Mouse (Mus musculus) CH12.LX (cell line): Measurements from ENCODE around the gene Arl8a.

Source experiments
- CTCF ChIP-seq, 2 experiments: IDR thresholded peaks in 1 of 2; conservative IDR thresholded peaks in 1 of 2; 2 replicates each; pipeline ENCODE4 v1.5.1; 2011 to 2012; ENCODE audit warnings: low read depth in 2 of 2, low read length in 2 of 2, improper control_type of control experiment in 1 of 2, inconsistent platforms in 1 of 2, mild to moderate bottlenecking in 1 of 2, moderate library complexity in 1 of 2
- E2F4 ChIP-seq: IDR thresholded peaks from 2 replicates; pipeline ENCODE4 v1.6.1; 2011; ENCODE audit warnings: low read depth, low read length, improper control_type of control experiment; ENCODE audit not compliant: insufficient replicate concordance
- EP300 ChIP-seq: IDR thresholded peaks from 2 replicates; pipeline ENCODE4 v1.6.1; 2011; ENCODE audit warnings: low read length, improper control_type of control experiment
- HCFC1 ChIP-seq: IDR thresholded peaks from 2 replicates; pipeline ENCODE4 v1.6.1; 2012; ENCODE audit warnings: low read depth, mild to moderate bottlenecking, inconsistent platforms, low read length, improper control_type of control experiment
- MAFK ChIP-seq: IDR thresholded peaks from 2 replicates; pipeline ENCODE4 v1.6.1; 2011; ENCODE audit warnings: low read length, improper control_type of control experiment; ENCODE audit not compliant: insufficient replicate concordance
- NRF1 ChIP-seq: IDR thresholded peaks from 2 replicates; pipeline ENCODE4 v1.6.1; 2014; ENCODE audit warnings: low read depth, mild to moderate bottlenecking, inconsistent platforms, low read length, improper control_type of control experiment, moderate library complexity
- POLR2A ChIP-seq: IDR thresholded peaks from 2 replicates; pipeline ENCODE4 v1.6.1; 2011; ENCODE audit warnings: low read depth, mild to moderate bottlenecking, improper control_type of control experiment, low read length
- SMC3 ChIP-seq: IDR thresholded peaks from 2 replicates; pipeline ENCODE4 v1.6.1; 2011; ENCODE audit warnings: low read depth, low read length, improper control_type of control experiment
- USF2 ChIP-seq: conservative IDR thresholded peaks from 2 replicates; pipeline ENCODE4 v1.6.1; 2011; ENCODE audit warnings: low read depth, low read length, improper control_type of control experiment
- ZC3H11A ChIP-seq: IDR thresholded peaks from 2 replicates; pipeline ENCODE4 v1.6.1; 2012; ENCODE audit warnings: low read depth, mild to moderate bottlenecking, inconsistent platforms, low read length, improper control_type of control experiment
- ZMIZ1 ChIP-seq: IDR thresholded peaks from 2 replicates; pipeline ENCODE4 v1.6.1; 2012; ENCODE audit warnings: low read depth, mild to moderate bottlenecking, inconsistent platforms, low read length, improper control_type of control experiment

- TF ChIP-seq ZC3H11A (no peak), E2F4 (no peak), EP300 (no peak), POLR2A (no peak), CTCF (conservative IDR thresholded peaks at IDR 0.05 in 1 of 2, IDR thresholded peaks at IDR 0.05 in 1 of 2; ENCODE audit: low read depth in 2 of 2, low read length in 2 of 2) (no peak), ZMIZ1 (no peak), NRF1 (no peak), HCFC1 (no peak), MAFK (no peak), SMC3 (no peak), USF2 (no peak)
These were observed 12.4 kb downstream of the Arl8a start for GRCm38 (mm10) chr1:135159074-135159473.
